Mouse (Mus musculus): ENCODE data around the gene Tspan7.

DNA sequence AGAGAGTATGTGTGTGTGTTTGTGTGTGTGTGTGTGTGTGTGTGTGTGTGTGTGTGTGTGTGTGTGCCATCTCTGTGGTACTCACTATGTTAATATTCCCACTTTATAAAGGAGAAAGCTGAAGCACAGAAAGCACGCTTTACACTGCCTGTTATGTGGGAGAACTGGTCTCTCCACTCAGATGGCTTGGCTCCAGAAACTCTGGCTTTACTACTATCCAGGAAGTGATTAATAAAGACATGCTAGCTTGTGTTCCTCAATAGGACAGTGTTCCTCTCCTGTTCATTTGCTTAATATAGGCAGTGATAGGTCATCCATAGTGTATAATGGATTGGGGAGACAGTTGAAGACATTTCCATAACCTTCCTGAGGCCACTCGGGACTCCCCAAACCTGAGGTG, 54.1 kb downstream of the Tspan7 start:
- TF ChIP-seq CTCF (IDR thresholded peaks at IDR 0.05; ENCODE audit: extremely low read depth, insufficient read depth, insufficient read length, insufficient replicate concordance) (no peak), POLR2A (IDR thresholded peaks at IDR 0.05; ENCODE audit: low read depth, low read length) (no peak)
